Comparison of ENCODE assay signal across 8 mouse cellular contexts in the genomic region with DNA sequence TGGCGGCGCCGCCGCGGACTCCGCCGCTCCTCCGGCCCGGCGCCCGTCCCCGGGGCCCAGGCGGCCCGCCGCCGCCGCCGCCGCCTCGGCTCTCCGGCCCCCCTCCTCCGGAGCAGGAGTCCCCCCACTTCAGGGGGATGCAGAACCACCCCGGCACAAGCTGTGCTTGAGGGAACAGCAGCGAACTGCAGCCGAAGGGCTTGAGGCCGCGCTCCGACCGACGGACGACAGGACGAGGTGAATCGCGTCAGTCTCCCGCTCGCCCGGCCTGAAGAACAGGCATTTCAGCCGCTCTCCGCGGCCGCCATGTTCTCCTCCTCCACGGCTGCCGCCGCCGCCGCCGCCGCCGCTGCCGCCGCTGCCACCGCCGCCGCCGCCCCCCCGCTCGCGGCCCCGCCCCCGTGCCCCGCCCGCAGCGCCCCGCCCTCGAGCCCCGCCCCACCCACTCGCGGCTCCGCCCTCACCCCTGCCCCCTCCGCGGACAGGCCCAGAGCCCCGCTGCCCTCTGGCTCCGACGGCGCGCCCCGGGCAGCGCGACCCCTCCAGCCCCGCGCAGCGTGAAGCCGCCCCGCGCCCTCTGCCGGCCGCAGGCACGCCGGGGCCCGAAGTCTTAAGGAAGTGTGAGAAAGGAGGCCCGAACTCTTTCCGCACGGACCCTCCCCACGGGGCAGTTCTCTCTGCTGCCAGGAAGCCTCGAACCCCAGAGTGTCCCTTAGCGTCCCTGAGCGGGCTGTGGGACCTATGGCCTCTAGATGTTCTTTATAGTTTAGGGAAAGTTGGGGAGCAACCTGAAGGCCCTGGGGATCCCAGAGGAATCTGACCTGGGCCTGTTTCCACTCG. TPM values are rescaled to one million over a fixed set of nuclear protein-coding genes. Genes with fewer than 3 reads are reported as not detected.
DNase-seq lines count a peak whose midpoint lies in the region; ATAC-seq and TF ChIP-seq lines count a peak whose summit lies in the region.

A gene (minus strand): TSS at position 351 of the 840 bp plus-strand sequence.

- H3K27ac ChIP-seq in heart, embryonic 13.5 days (replicated peaks), result peak within 1 kb of the TSS; percentile 96
- H3K27ac ChIP-seq in liver, embryonic 14.5 days, result no peak within 1 kb of the TSS
- peak within 1 kb of the TSS; percentile 88 for H3K27ac ChIP-seq in stomach, embryonic 15.5 days

- H3K4me3 ChIP-seq in heart, embryonic 13.5 days, result peak within 1 kb of the TSS; percentile 97
- H3K4me3 ChIP-seq in liver, embryonic 14.5 days (ENCODE audit: insufficient read depth in 1 of 2, low read depth in 2 of 2, low read length in 2 of 2), result peak within 1 kb of the TSS; percentile 83 to 93
- peak within 1 kb of the TSS; percentile 89 for H3K4me3 ChIP-seq in stomach, embryonic 15.5 days (replicated peaks)

- peak; percentile 53; the same call in 1 of the 2 replicates for TF ChIP-seq CTCF in brain, embryonic 14.5 days (IDR thresholded peaks at IDR 0.05; ENCODE audit: borderline replicate concordance, extremely low read depth, insufficient read depth, insufficient read length)
- peak; percentile 38; the same call in 1 of the 2 replicates for TF ChIP-seq CTCF in liver, embryonic 14.5 days (IDR thresholded peaks at IDR 0.05; ENCODE audit: low read depth)

- peaks cover 32% of the 10 kb centered on the region for H3K4me1 ChIP-seq in heart, embryonic 13.5 days
- H3K4me1 ChIP-seq in liver, embryonic 14.5 days (replicated peaks; ENCODE audit: control insufficient read depth in 2 of 2, insufficient read depth in 2 of 2, low read length in 1 of 2), result peaks cover 0 to 5% of the 10 kb centered on the region in 2 experiments; a peak in 2 of 4 replicates
- 0 out of 2 replicates have a peak, but pooled peaks cover 4% of the 10 kb centered on the region for H3K4me1 ChIP-seq in stomach, embryonic 15.5 days

- TF ChIP-seq POLR2A in brain, embryonic 14.5 days (IDR thresholded peaks at IDR 0.05; ENCODE audit: borderline replicate concordance, extremely low read depth, insufficient read depth, insufficient read length, poor library complexity, severe bottlenecking), result peak; percentile 59; the same call in 1 of the 2 replicates

- TF ChIP-seq EP300 in liver, embryonic 14.5 days (IDR thresholded peaks at IDR 0.05; ENCODE audit: low read depth), result no peak

- no peaks in the 10 kb centered on the region for H3K36me3 ChIP-seq in heart, embryonic 13.5 days
- H3K36me3 ChIP-seq in liver, embryonic 14.5 days (replicated peaks; ENCODE audit: control insufficient read depth, insufficient read depth, low read depth), result no peaks in the 10 kb centered on the region
- H3K36me3 ChIP-seq in stomach, embryonic 15.5 days, result no peaks in the 10 kb centered on the region

- DNase-seq in CD4-positive helper T cell, adult 2 months (ENCODE audit: low read depth, low spot score), result peak; percentile 79
- DNase-seq in brain, embryonic 14.5 days (ENCODE audit: low read depth), result peak; percentile 75
- DNase-seq in kidney, postnatal 10 days, result peak; percentile 89
- peak; percentile 9 to 26 (median 24) for DNase-seq in liver, embryonic 14.5 days (ENCODE audit: low read depth in 3 of 3, low spot score in 3 of 3)
- peak; percentile 82 for DNase-seq in neural tube, embryonic 10.5 days (ENCODE audit: extremely low spot score, low spot score)

- peak; percentile 65 for ATAC-seq in erythroid progenitor cell, adult 5-6 weeks (replicated peaks; ENCODE audit: low FRiP score, poor library complexity, severe bottlenecking)
- ATAC-seq in heart, embryonic 13.5 days (ENCODE audit: extremely low read depth, insufficient number of reproducible peaks, low FRiP score, low TSS enrichment), result peak; percentile 85
- peak; percentile 78 for ATAC-seq in liver, embryonic 14.5 days (ENCODE audit: insufficient read depth)
- peak; percentile 74 for ATAC-seq in stomach, embryonic 15.5 days (ENCODE audit: insufficient read depth, low FRiP score, low read depth)

- no peaks in the 10 kb centered on the region for H3K9me3 ChIP-seq in heart, embryonic 13.5 days
- H3K9me3 ChIP-seq in liver, embryonic 14.5 days (ENCODE audit: control insufficient read depth, low read length), result no peaks in the 10 kb centered on the region
- H3K9me3 ChIP-seq in stomach, embryonic 15.5 days, result no peaks in the 10 kb centered on the region

- H3K4me2 ChIP-seq in heart, embryonic 13.5 days, result peak within 1 kb of the TSS; percentile 92
- H3K4me2 ChIP-seq in liver, embryonic 14.5 days (ENCODE audit: low read depth), result peak within 1 kb of the TSS; percentile 98
- peak within 1 kb of the TSS; percentile 87 for H3K4me2 ChIP-seq in stomach, embryonic 15.5 days

- 0 out of 2 replicates have a peak, but pooled peaks cover 12% of the 10 kb centered on the region for H3K27me3 ChIP-seq in heart, embryonic 13.5 days (replicated peaks)
- peaks cover 57% of the 10 kb centered on the region for H3K27me3 ChIP-seq in liver, embryonic 14.5 days (ENCODE audit: control insufficient read depth, insufficient read depth, low read length)
- H3K27me3 ChIP-seq in stomach, embryonic 15.5 days (replicated peaks), result no peaks in the 10 kb centered on the region

- WGBS in heart, embryonic 13.5 days, result under 1% methylated on average over 47 of the region's 98 CpGs
- WGBS in liver, embryonic 14.5 days (ENCODE audit: insufficient replicate concordance), result 2% methylated on average over 77 of the region's 98 CpGs
- 1% methylated on average over 80 of the region's 98 CpGs for WGBS in stomach, embryonic 15.5 days

- H3K9ac ChIP-seq in heart, embryonic 13.5 days, result peak within 1 kb of the TSS; percentile 98
- peak within 1 kb of the TSS; percentile 72 for H3K9ac ChIP-seq in liver, embryonic 14.5 days (replicated peaks)
- H3K9ac ChIP-seq in stomach, embryonic 15.5 days, result peak within 1 kb of the TSS; percentile 90

RNA-seq across cellular contexts. Expression of the gene that starts here (rescaled TPM):
- polyA plus RNA-seq in brain, embryonic 14.5 days (2012; rRNA removed), result 39.8 and 41.9 TPM in 2 replicates
- 13.4 and 14.8 TPM in 2 replicates for total RNA-seq in erythroid progenitor cell, adult 5-6 weeks (2015; ENCODE audit: low replicate concordance)
- total RNA-seq in erythroid progenitor cell, adult 5-6 weeks (2017; ENCODE audit: low replicate concordance), result 5.5 and 8.5 TPM in 2 replicates
- 4.4 and 4.9 TPM in 2 replicates for polyA plus RNA-seq in heart, embryonic 13.5 days (2015; fragmentation: Nextera tagmentation; extraction: Ambion mirVana)
- polyA plus RNA-seq in liver, embryonic 14.5 days (2012; rRNA removed), result 1.7 and 2.0 TPM in 2 replicates
- 1.1 and 1.7 TPM in 2 replicates for polyA plus RNA-seq in liver, embryonic 14.5 days (2014; fragmentation: Nextera tagmentation; extraction: Ambion mirVana)
- 8.3 and 8.8 TPM in 2 replicates for polyA plus RNA-seq in stomach, embryonic 15.5 days (2015; fragmentation: Nextera tagmentation; extraction: Ambion mirVana)

Comparison
In these comparisons a context has a peak if more than half of its experiments do, and no peak if none do; other contexts are left out.
1. DNase-seq: peak in every context shown above with its lines; median percentile 89 in kidney, postnatal 10 days; 82 in neural tube, embryonic 10.5 days; 79 in CD4-positive helper T cell, adult 2 months; 75 in brain, embryonic 14.5 days; 24 in liver, embryonic 14.5 days.